Mouse (Mus musculus) ES-Bruce4 (cell line): ENCODE results near the gene Lsm14a.

Source experiments
- CTCF ChIP-seq: IDR thresholded peaks from one replicate; pipeline ENCODE4 v1.8.1; 2011; ENCODE audit warnings: low read depth, low read length
- EP300 ChIP-seq: IDR thresholded peaks from 2 replicates; pipeline ENCODE4 v1.6.1; 2011; ENCODE audit warnings: low read depth, low read length; ENCODE audit not compliant: insufficient read depth
- POLR2A ChIP-seq: IDR thresholded peaks from one replicate; pipeline ENCODE4 v1.8.1; 2011; ENCODE audit warnings: low read length; ENCODE audit not compliant: insufficient read depth

GRCm38 (mm10) chr7:34373906-34374305, 19.2 kb downstream of the Lsm14a start:
- no peak for TF ChIP-seq EP300
- TF ChIP-seq POLR2A = no peak
- TF ChIP-seq CTCF = no peak
